Mouse (Mus musculus) lung, postnatal 0 days (tissue): Measurements from ENCODE around the gene Mthfr. TPM values are rescaled to one million over a fixed set of nuclear protein-coding genes. Genes with fewer than 3 reads are reported as not detected.

ENCODE experiments used
- ATAC-seq: fragments of 200-750 bp; cut with Nextera tagmentation; 2 replicates; pipeline ENCODE4 v1.8.0; 2017; ENCODE audit warnings: moderate library complexity
- DNase-seq: peaks from one replicate; pipeline ENCODE4 v3.0.0-alpha.2; 2016; ENCODE audit warnings: low spot score
- H3K27ac ChIP-seq: fragments of 300-500 bp; sonication (generic); 2 replicates; pipeline ENCODE4 v1.5.1; 2014; ENCODE audit warnings: antibody characterized with exemption, mild to moderate bottlenecking, low read length, mixed read lengths
- H3K27me3 ChIP-seq: fragments of 300-500 bp; sonication (generic); replicated peaks from 2 replicates; pipeline ENCODE4 v1.6.1; 2014; ENCODE audit warnings: low read length, mixed read lengths; ENCODE audit not compliant: insufficient read depth
- H3K36me3 ChIP-seq: fragments of 300-500 bp; sonication (generic); 2 replicates; pipeline ENCODE4 v1.6.1; 2014; ENCODE audit warnings: low read length, mixed read lengths; ENCODE audit not compliant: insufficient read depth
- H3K4me1 ChIP-seq: fragments of 300-500 bp; sonication (generic); 2 replicates; pipeline ENCODE4 v1.6.1; 2014; ENCODE audit warnings: antibody characterized with exemption, low read depth, low read length, mixed read lengths; ENCODE audit not compliant: insufficient read depth
- H3K4me2 ChIP-seq: fragments of 300-500 bp; sonication (generic); replicated peaks from 2 replicates; pipeline ENCODE4 v1.6.1; 2014; ENCODE audit warnings: low read depth, mild to moderate bottlenecking, low read length, moderate library complexity, mixed read lengths
- H3K4me3 ChIP-seq: fragments of 300-500 bp; sonication (generic); 2 replicates; pipeline ENCODE4 v1.5.1; 2014; ENCODE audit warnings: low read depth, low read length
- H3K9ac ChIP-seq: fragments of 300-500 bp; sonication (generic); replicated peaks from 2 replicates; pipeline ENCODE4 v1.6.1; 2014; ENCODE audit warnings: low read depth, mild to moderate bottlenecking
- H3K9me3 ChIP-seq: fragments of 300-500 bp; sonication (generic); 2 replicates; pipeline ENCODE4 v1.6.1; 2016; ENCODE audit warnings: low read length, mixed read lengths
- CTCF ChIP-seq: IDR thresholded peaks from 2 replicates; pipeline ENCODE4 v1.5.1; 2016; ENCODE audit warnings: antibody characterized with exemption, mild to moderate bottlenecking
- EP300 ChIP-seq: IDR thresholded peaks from 2 replicates; pipeline ENCODE4 v1.6.1; 2016; ENCODE audit warnings: antibody characterized with exemption, mild to moderate bottlenecking, control low read depth
- WGBS: fragments of 180-500 bp; shearing (Covaris S2); extraction: QIAGEN DNeasy Blood & Tissue Kit; methylation state at CpG from one replicate; pipeline ENCODE4 v1.1.7; 2014; 5-methylcytosine and 5-hydroxymethylcytosine counted together
- polyA plus RNA-seq: library from polyadenylated mRNA; unstranded; fragments of >200 nt; fragmentation: Nextera tagmentation; extraction: Ambion mirVana; gene quantifications from 2 replicates; pipeline ENCODE4 v1.2.1, GENCODE M21; 2015

Mthfr gene
- polyA plus RNA-seq, 1 experiment from 2014 or later: 14.0 TPM

GRCm38 (mm10) chr4:148104146-148104545 is 65.3 kb downstream of the Mthfr start:
- Histone ChIP-seq H3K4me2 (no peak overlapping the region), H3K4me3 (no peak overlapping the region), H3K27ac (no peak overlapping the region), H3K27me3 (0 out of 2 replicates have a peak, but pooled peaks cover 3% of the 10 kb centered on the region), H3K9me3 (no peaks in the 10 kb centered on the region), H3K36me3 (no peaks in the 10 kb centered on the region), H3K4me1 (no peaks in the 10 kb centered on the region), H3K9ac (no peak overlapping the region)
- WGBS: 82% methylated on average over 3 of the region's 3 CpGs
- no peak for ATAC-seq
- DNase-seq: no peak
- no peak for TF ChIP-seq EP300

GRCm38 (mm10) chr4:148107621-148108291 is 68.9 kb downstream of the Mthfr start:
- no peak overlapping the region for H3K27ac ChIP-seq
- no peaks in the 10 kb centered on the region for H3K4me1 ChIP-seq
- 0 out of 2 replicates have a peak, but pooled peaks cover 3% of the 10 kb centered on the region for H3K27me3 ChIP-seq
- ATAC-seq: peak; percentile 76
- H3K4me2 ChIP-seq: no peak overlapping the region
- no peaks in the 10 kb centered on the region for H3K9me3 ChIP-seq
- no peak overlapping the region for H3K4me3 ChIP-seq
- no peak for TF ChIP-seq EP300
- no peak for TF ChIP-seq CTCF
- DNase-seq: peak; percentile 26
- H3K9ac ChIP-seq: no peak overlapping the region
- H3K36me3 ChIP-seq: no peaks in the 10 kb centered on the region
- 28% methylated on average over 22 of the region's 22 CpGs for WGBS

- 33% methylated on average over 7 of the region's 7 CpGs for WGBS
- 0 out of 2 replicates have a peak, but pooled peaks cover 3% of the 10 kb centered on the region for H3K27me3 ChIP-seq
- no peak for ATAC-seq
Observed at GRCm38 (mm10) chr4:148108565-148109100, 69.8 kb downstream of the Mthfr start.

More at GRCm38 (mm10) chr4:148108565-148109100, 69.8 kb downstream of the Mthfr start:
- no peak for TF ChIP-seq CTCF
- no peak for TF ChIP-seq EP300
- DNase-seq: no peak
- H3K36me3 ChIP-seq: no peaks in the 10 kb centered on the region
- no peaks in the 10 kb centered on the region for H3K4me1 ChIP-seq
- no peak overlapping the region for H3K27ac ChIP-seq
- H3K9ac ChIP-seq: no peak overlapping the region
- no peaks in the 10 kb centered on the region for H3K9me3 ChIP-seq
- no peak overlapping the region for H3K4me3 ChIP-seq
- no peak overlapping the region for H3K4me2 ChIP-seq

Other genes starting within 250 kb of the Mthfr start
- gene Zfp984, start 229.3 kb upstream of the Mthfr start, polyA plus RNA-seq: 6.8 and 8.0 TPM in 2 replicates
- gene Zfp933, start 190.7 kb upstream of the Mthfr start, polyA plus RNA-seq: 3.6 and 4.8 TPM in 2 replicates
- gene Miip, start 170.3 kb upstream of the Mthfr start, polyA plus RNA-seq: 28.5 and 28.6 TPM in 2 replicates
- 1.9 and 2.4 TPM in 2 replicates for gene Fv1, start 170.1 kb upstream of the Mthfr start, polyA plus RNA-seq
- gene Mfn2, start 134.4 kb upstream of the Mthfr start, polyA plus RNA-seq: 19.7 and 22.5 TPM in 2 replicates
- gene Plod1, start 102.3 kb upstream of the Mthfr start, polyA plus RNA-seq: 40.8 and 43.2 TPM in 2 replicates
- 16.4 and 16.5 TPM in 2 replicates for gene 2510039O18Rik, start 98.2 kb upstream of the Mthfr start, polyA plus RNA-seq
- not detected in 2 replicates for gene Nppb, start 53.3 kb upstream of the Mthfr start, polyA plus RNA-seq
- 1.6 and 2.8 TPM in 2 replicates for gene Nppa, start 38.4 kb upstream of the Mthfr start, polyA plus RNA-seq
- gene Clcn6, start 256 bp upstream of the Mthfr start, polyA plus RNA-seq: 3.5 and 4.1 TPM in 2 replicates
- 20.7 and 22.0 TPM in 2 replicates for gene Agtrap, start 49.0 kb downstream of the Mthfr start, polyA plus RNA-seq
- 35.2 and 35.7 TPM in 2 replicates for gene Mad2l2, start 91.3 kb downstream of the Mthfr start, polyA plus RNA-seq
- 0.06 TPM in 2 replicates for gene Draxin, start 91.6 kb downstream of the Mthfr start, polyA plus RNA-seq
- 53.1 and 58.5 TPM in 2 replicates for gene Fbxo6, start 113.1 kb downstream of the Mthfr start, polyA plus RNA-seq
- gene Fbxo44, start 121.4 kb downstream of the Mthfr start, polyA plus RNA-seq: 7.1 and 8.4 TPM in 2 replicates
- gene Fbxo2, start 121.5 kb downstream of the Mthfr start, polyA plus RNA-seq: 0.42 and 0.66 TPM in 2 replicates
- gene Disp3, start 248.9 kb downstream of the Mthfr start, polyA plus RNA-seq: 0.02 and 0.12 TPM in 2 replicates